Mouse (Mus musculus) gastrocnemius, postnatal 10 days (tissue): ENCODE measurements around the gene Phf2. TPM values are rescaled to one million over a fixed set of nuclear protein-coding genes. Genes with fewer than 3 reads are reported as not detected.
"Not testable (repeated sequence)": the region's sequence is repeated elsewhere in the genome, so short reads cannot be mapped to it uniquely, and the experiment has no call there.

Experiments
- DNase-seq: peaks from one replicate; pipeline ENCODE4 v3.0.0; 2021; ENCODE audit warnings: mixed read lengths
- total RNA-seq, 2 experiments: library from RNA; stranded (reverse); gene quantifications; 2 replicates each; pipeline ENCODE4 v1.2.3; 2021

The Phf2 gene
- total RNA-seq, 2 experiments from 2014 or later: 26.8 to 30.3 TPM

- no peak for DNase-seq
These were observed 12.9 kb downstream of the Phf2 start for GRCm38 (mm10) chr13:48858054-48858453.

DNA sequence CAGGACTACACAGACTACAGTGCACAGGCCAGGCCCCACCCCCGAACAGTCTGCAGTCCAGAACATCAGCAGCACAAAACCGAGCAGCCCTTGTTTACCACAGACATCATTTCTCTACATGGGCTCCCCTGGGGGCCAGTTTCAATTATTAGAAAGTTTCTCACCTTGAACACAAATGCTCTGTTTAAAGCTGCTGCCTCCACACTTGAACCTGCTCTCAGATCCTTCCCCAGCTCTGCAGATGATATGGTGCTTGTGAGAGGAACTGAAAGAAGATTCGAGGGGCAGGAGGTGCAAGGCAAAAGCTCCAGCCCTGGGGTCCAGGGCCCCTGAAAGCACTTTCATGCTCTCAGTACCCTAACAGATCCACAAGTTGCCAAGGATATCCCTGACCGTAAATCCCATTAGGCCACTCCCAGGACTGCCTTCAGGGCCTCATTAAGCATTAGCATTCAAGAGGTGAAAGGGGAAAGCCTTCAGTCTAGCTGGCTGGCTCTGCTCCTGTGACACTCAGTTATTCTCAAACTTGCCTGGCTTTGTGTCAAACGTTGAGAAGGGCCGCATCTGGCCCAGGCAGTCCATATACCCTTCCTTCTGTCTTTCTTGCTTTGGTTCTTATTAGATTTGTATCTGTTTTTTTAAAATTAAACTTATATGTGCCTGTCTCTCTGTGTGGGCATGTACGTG, 13.5 kb downstream of the Phf2 start:
- no peak for DNase-seq

DNA sequence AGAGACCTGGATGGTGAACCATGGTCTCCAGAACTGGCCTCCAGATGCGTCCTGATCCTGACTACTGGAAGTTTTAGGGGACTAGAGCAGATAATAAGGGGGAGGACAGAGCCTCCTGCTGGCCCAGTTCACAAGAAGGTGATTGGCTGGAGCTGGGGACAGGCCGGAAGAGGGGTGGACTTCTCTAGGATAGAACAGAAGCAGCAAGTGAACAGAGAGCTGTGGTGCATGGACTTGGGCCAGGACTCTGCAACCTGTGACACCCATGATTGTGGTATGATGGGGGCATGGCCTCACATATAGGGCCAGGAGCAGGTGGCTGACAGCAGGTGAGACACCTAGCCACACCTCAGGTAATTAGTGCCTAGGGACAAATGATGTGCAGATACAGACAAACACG, 17.0 kb downstream of the Phf2 start:
- DNase-seq: no peak

GRCm38 (mm10) chr13:48853475-48853874, 17.4 kb downstream of the Phf2 start:
- DNase-seq: no peak

- DNase-seq: no peak
These were observed 18.1 kb downstream of the Phf2 start for GRCm38 (mm10) chr13:48852859-48853258.

DNA sequence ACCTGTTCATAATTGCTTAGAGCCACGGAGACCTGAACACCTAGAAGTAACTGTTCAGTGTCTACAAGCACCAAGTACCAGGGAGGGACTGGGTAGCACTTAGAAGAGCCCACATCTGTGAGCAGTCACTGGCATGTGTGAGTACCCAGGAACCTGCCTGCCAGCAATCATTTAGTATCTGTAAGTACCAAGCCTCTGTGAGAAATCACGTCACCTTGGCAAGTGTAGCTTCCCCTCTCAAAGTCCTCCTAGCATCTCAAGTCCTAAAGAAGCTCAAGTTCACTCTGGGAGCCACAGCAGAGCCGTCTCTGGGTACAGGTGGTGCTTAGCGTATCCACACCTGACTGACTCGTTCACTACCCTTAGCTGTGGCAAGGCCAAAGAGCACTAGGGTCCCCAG, 19.2 kb downstream of the Phf2 start:
- no peak for DNase-seq

GRCm38 (mm10) chr13:48850771-48851170, 20.1 kb downstream of the Phf2 start:
- DNase-seq: no peak

- no peak for DNase-seq
These were observed 20.6 kb downstream of the Phf2 start for GRCm38 (mm10) chr13:48850326-48850725.

- DNase-seq: peak; percentile 56
These were observed 21.8 kb downstream of the Phf2 start for GRCm38 (mm10) chr13:48849155-48849554.

GRCm38 (mm10) chr13:48845308-48845707, 25.6 kb downstream of the Phf2 start:
- no peak for DNase-seq

- DNase-seq: no peak
These were observed 27.4 kb downstream of the Phf2 start for GRCm38 (mm10) chr13:48843530-48843929.

- DNase-seq: no peak
These were observed 28.9 kb downstream of the Phf2 start for GRCm38 (mm10) chr13:48841905-48842592.

DNA sequence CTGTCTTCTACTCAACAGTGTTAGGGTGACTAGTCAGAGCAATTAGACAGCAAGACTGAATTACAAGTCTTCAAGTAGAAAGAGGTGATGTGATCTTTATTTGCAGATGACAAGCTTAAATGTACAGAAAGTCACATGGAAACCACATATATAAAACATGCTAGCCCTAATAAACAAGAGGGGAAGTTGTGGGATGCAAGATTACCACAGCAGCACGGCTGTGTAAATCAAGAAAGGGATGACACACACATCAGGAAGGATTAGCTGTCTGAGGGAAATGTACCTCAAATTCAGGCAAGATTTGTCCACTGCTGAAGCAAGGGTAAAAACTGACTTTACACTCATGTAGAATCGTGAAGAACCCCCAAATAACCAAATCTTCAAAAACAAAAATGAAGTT, 32.6 kb downstream of the Phf2 start:
- no peak for DNase-seq

- no peak for DNase-seq
These were observed 33.4 kb downstream of the Phf2 start for GRCm38 (mm10) chr13:48837537-48837936.

- DNase-seq: no peak
These were observed 40.2 kb downstream of the Phf2 start for GRCm38 (mm10) chr13:48830528-48831250.

- no peak for DNase-seq
These were observed 41.1 kb downstream of the Phf2 start for GRCm38 (mm10) chr13:48829780-48830179.

DNA sequence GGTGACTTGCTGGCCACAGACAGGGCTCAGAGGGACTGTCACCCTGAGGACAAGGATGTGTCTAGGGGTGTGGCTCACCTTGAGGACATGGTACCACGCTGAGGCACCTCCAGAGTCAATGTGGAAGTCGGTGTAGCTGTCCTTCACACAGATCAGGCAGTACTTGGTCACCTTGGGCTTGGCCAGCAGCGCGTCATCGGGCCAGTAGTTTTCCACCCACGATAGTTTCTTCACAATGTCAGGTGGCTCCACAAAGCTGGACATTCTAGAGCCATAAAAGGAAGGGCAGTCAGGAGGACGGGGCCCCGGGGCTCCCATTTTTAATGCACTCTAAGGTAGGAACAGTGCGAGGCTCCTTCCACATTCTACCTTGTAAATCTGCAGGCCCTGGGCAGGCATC, 48.0 kb downstream of the Phf2 start:
- DNase-seq: no peak

GRCm38 (mm10) chr13:48822288-48822687, 48.6 kb downstream of the Phf2 start:
- no peak for DNase-seq

DNA sequence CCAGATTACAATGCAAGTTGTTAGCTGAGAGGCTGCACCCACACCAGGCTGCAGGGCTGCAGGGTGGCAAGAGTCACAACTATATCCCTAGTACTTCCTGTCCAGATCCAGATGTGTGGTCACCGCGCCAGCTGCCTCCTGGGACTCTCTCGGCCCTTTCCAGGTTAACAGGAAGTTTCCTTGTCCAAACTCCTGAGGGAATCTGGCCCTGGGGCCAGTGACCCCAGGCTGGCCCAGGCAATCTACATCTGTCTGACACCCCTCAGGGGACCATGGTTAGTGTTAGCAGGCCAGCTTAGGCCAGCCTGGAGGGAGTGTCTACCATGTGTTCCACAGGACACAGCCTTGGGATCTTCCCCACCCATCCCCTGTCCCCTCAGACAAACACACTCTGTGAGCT, 51.8 kb downstream of the Phf2 start:
- no peak for DNase-seq

DNA sequence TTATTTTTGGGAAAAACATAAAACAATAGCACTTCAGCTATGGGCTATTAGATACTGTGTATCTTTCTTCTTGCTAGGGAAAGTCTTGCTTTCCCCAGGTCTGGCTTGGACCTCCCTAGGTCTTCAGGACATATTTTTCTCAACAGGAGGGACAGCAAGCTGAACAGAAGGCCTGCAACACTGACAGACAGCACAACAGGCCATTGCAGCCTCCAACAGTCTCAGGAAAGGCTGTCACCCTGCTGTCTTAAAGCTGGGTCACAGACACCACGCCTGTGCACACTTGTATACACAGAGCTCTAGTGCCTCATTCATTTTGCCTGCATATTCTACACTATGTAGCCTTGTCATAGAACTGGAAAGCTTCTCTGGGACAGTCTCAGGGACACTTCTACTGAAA, 56.5 kb downstream of the Phf2 start:
- DNase-seq: no peak

DNA sequence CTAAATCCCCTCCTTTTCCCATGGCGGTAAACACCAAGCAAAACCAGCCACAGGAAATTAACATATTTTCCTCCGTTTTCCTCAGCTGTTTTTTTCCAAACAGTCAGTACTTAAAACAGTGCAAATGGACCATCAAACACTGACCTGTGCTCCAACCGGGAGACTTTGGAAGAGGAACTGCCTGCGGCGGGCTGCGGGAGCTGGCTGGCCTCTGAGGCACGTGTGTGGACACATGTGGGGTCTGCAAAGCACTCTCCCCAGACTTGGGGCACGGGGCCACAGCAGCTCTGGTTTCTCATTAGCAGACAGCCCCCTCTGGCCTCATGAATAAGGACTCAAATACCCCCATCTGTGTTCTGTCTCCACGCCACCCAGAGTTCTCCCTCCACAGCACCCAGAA, 59.9 kb downstream of the Phf2 start:
- no peak for DNase-seq

GRCm38 (mm10) chr13:48810274-48810823, 60.6 kb downstream of the Phf2 start:
- no peak for DNase-seq

GRCm38 (mm10) chr13:48809668-48810067, 61.3 kb downstream of the Phf2 start:
- not testable (repeated sequence) for DNase-seq
